Mouse (Mus musculus) naive thymus-derived CD4-positive, alpha-beta T cell, adult 2 months (primary cell): ENCODE data around the gene Gm3336.

Source experiments
- DNase-seq: peaks from one replicate; pipeline ENCODE4 v3.0.0-alpha.2; 2011; ENCODE audit warnings: low read depth

Gm3336 gene

DNA sequence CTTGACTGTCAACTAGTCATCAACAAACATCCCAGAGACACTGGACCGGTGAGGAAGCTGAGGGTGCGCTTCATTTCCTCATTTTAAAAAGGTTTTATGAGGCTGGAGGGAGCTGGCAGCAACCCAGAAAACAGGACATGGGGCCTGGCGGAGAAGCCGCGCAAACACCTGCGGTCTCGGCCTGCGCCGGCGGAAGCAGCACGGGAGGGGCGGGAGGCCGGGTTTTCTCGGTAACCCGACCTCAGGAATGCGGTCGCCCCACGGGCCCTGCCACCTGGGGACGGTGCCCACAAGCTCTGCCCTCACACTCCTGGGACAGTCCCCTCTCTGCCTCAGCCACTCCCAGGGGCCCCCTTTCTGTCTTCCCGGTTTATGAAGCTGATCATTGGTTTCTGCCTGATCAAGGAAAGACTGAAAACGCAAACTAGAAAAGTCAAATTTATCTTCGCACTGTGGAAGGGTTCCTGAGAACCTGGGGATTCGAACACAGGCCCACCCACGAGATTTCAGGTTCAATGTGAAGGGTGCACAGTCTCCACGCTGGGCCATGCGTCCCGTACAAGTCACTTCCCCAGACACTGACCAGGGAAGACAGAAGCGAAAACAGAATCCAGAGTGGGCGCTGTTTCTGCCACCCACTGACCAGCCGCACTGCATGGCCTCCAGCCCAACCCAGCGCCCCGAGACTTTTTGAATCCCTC, 22.9 kb upstream of the Gm3336 start:
- peak; percentile 75 for DNase-seq

DNA sequence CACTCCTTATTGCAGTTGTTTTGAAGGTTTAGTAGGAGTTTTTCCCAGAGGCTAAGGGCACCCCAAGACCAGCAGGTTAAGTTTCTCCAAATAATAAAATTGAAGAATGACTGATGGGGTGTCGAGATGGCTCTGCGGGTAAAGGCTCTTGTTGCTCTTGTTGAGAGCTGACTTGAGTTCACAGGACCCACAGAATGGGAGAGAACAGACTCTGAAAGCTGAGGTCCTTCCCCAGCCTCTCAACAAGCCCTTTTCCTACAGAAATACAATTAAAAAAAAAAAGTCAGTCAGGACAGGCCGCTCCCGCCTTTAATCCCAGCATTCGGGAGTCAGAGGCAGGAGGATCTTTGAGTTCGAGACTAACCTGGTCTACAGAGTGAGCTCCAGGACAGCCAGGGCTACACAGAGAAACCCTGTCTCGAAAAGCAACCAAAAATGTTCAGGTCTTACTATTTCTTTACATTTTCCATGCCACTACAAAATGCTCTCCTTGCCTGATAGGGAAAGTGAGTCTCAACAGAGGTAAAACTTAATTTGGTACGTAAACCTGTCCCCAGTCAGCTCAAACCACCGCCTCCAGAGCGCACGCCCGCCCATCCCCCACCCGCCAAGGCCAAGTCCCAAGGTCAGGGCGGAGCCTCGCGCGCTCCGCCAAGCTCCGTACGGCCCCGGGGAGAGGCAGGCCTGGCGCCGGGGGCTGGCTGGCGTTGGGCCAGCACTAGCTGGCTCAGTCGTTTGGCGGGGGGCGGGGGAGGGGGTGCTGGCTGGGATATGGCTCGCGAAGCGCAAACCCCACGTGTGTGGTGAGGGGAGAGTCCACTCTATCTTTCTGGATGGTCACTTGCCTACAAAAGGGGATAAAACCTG, 22.1 kb upstream of the Gm3336 start:
- peak; percentile 90 for DNase-seq

DNA sequence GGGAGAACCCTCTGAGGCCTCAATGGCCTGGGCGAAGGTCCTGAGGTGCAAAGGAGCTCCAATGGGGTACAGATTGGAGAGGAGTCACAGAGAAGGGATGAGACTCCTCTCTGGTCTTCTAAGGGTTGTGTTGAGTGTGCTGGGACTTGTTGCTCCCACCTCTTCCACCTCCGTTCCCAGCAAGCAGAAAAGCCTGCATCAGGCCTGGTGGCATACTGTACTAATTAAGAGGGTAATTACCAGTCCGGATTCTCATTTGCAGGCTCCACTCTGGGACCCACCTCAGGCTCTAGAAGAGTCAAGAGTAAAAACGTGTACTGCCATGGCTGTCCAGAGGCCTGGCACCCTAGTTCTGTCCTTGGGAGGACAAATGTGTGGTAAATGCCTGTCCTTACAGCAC, 21.4 kb upstream of the Gm3336 start:
- peak; percentile 52 for DNase-seq

DNA sequence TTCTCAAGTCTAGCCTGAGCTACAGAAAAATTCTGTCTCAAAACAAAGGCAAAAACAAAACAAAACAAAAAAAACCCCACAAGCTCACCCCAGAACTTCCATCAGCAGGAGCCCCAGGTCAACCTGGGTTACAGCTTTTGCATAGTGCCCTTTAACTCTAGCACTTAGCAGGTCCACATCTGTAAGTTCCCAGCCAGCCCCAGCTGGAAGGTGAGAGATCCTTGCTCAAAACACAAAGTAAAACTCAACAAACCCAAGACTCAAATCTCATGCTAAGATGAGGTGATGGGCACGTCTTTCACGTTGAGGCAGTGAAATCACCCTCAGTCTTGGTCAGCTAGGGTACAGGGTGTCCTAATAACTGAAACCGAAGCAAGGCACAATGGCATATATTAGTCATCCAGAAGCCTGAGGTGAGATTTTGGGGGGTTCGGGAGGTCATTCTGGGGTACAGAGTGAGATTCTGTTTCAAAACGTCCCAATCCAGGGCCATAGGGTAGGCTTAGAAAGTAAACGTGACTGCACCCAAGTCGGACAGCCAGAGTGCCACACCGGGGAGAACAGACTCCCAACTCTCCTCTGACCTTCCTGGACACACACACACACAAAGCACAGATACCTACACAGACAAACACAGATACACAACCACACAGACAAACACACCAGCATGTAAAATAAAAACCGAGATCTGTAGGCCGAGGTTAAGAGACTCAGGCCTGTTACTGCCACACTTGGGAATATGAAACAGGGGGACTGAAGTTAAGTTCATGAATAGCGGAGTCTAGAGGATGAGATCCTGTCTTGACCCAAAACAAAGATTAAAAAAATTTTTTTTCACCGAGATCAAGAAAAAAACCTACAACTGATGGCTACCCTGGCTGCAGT, 20.7 kb upstream of the Gm3336 start:
- peak; percentile 46 for DNase-seq

DNA sequence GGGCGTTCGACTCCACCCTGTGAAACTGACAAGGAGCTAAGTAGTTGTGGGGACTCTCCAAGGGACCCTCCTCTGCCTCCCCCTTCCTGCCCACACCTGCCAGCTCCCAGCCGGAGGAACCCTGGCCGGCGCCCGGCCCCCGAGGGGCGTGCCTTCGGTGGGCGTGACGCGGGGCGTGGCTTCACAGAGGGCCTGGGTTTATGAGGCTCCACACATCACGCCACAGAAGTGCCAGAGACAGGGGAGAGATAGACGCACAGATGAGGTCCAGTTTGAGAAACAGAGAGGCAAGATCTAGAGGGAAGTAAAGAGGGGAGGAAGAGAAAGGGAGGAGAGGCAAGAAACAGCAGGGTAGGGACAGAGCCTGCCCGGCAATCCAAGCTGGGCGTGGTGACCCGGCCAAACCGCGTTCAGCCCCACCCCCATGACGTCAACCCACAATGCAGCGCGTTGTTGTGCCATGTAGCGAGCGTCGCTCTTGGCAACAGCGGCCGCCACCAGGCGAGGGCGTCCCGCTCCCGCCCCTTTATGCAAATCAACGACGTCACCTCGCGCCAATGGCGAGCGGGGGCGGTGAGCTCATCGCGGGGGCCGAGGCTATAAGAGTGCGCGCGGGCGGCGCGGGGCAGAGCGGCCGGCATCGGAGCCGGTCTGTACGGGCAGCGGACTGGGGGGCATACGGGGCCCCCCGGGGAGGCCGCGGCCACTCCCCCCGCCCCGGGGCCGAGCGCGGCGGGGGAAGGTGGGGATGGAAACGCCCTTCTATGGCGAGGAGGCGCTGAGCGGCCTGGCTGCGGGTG, 19.8 kb upstream of the Gm3336 start, which contains the start of gene Jund:
Jund (plus strand) TSS at position 640 of the 800 bp plus-strand sequence.
- DNase-seq, result peak; percentile 100

DNA sequence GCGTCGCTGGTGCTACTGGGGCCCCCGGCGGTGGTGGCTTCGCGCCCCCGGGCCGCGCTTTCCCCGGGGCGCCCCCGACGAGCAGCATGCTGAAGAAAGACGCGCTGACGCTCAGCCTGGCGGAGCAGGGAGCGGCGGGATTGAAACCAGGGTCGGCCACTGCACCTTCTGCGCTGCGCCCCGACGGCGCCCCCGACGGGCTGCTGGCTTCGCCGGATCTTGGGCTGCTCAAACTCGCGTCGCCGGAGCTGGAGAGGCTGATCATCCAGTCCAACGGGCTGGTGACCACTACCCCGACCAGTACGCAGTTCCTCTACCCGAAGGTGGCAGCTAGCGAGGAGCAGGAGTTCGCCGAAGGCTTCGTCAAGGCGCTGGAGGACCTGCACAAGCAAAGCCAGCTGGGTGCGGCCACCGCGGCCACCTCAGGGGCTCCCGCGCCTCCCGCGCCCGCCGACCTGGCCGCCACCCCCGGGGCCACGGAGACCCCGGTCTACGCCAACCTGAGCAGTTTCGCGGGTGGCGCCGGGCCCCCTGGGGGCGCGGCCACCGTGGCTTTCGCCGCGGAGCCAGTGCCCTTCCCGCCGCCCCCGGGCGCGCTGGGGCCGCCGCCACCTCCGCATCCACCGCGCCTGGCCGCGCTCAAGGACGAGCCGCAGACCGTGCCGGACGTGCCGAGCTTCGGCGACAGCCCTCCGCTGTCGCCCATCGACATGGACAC, 19.1 kb upstream of the Gm3336 start:
- no peak for DNase-seq

DNA sequence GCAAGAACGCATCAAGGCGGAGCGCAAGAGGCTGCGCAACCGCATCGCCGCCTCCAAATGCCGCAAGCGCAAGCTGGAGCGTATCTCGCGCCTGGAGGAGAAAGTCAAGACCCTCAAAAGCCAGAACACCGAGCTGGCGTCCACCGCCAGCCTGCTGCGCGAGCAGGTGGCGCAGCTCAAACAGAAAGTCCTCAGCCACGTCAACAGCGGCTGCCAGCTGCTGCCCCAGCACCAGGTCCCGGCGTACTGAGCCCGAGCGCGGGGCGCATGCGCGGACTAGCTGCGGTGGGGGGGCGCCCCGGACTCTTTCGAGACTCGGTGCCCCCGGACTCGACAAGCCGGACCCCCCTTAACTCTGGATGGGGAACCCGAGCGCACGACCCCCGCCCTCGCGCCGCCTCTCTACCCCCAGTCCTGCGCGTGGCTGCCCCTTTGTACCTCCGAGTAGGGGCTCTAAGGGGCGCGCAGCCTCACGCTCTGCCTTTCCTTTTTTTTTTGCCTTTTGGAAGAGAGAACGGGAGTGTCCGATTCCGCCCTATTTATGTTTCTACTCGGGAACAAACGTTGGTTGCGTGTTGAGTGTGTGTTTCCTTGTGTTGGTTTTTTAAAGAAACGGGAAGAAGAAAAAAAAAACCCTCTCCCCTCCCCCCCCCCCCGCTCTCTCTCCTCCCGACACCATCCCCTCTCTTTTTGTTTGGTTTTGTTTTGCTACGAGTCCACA, 18.3 kb upstream of the Gm3336 start:
- peak; percentile 85 for DNase-seq

DNA sequence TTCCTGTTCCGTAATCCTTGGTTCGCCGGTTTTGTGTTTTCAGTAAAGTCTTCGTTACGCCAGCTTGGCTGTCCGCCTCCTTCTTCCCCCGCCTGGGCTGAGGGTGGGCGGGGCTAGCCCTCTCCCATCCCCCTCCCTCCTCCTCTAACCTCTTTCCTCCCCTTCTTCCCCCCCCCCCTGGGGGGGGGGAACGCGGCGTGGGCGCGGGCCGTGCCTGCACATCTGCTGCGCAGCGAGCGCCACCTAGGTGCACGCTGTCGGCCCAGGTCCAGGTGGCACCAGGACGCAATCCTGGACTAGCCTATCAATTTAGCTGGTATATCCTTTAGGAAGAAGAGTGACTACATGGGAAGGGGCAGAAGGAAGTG, 17.8 kb upstream of the Gm3336 start:
- peak; percentile 95 for DNase-seq

DNA sequence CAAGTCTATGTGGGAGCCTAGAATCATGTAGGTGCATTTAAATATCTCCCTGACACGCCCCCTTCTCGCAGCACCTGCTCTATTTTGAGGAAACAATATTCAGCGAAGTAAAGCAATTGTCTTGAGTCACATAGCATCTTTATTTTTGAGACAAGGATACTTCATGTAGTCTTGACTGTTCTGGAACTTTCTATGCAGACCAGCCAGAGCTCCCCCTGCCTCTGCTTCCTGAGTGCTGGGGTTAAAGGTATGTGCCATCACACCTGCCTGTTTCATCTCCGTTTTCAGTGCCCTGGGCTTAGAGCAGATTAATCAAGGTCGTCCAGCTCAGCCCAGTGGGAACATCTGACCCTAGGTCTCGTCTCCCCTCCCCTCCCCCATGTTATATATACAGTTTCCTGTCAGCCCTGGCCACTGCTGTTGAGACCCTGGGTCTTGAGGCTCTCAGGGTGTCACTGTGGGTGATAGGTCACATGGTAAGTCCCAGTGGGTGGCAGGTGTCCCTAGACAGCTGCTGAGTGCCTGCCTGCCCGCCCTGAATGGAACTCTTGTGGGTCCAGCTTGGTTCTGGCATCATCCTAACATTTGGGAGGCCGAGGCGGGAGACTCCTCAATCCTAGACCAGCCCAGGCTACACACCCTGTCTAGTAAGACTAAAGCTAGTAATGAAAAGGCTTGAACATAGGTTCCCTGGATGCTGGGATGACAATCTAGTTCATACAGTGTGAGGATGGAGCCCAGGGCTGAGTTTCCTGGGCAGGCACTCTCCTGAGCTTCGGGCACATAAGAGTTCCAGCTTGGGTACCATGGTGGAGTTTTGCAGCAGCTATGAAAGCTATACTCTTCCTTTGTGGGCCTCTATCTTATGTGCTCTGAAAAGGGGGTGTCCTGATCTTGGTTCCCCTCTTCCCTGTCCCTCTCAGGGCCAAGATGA, 17.0 kb upstream of the Gm3336 start:
- no peak for DNase-seq

DNA sequence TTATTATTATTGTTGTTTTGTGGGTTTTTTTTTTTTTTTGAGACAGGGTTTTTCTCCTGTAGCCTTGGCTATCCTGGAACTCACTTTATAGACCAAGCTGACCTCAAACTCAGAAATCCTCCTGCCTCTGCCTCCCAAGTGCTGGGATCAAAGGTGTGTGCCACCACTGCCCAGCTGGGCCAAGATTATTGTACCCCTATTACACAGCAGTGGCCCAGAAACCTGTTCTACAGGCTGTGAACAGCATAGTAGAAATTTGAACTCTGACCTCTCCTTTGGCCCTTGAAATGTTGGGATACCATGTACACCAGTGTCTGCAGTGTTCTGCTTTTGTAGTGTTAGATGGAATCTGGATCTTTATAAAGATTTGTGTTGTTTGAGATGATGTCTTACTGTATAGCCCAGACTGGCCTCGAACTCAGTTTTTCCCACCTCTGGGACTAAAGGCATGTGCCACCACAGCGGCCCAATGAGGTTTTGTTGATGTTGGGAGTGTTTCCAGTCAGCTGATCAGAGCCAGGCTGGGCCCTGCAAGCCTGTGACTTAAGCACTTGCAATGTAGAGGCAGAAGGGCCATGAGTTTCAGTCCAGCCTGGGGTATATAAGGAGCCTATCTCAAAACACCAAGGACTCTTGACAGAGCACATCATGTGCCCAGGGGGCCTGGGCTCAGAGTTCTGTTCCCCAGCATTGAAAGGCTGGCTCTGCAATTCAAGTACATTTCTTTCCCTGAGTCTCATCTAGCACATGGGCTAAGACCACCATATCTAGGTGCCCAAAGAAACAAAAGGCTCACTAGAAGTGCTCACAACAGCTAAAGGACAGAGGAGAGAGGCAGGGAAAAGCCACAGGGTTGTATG, 16.1 kb upstream of the Gm3336 start:
- DNase-seq, result peak; percentile 64

DNA sequence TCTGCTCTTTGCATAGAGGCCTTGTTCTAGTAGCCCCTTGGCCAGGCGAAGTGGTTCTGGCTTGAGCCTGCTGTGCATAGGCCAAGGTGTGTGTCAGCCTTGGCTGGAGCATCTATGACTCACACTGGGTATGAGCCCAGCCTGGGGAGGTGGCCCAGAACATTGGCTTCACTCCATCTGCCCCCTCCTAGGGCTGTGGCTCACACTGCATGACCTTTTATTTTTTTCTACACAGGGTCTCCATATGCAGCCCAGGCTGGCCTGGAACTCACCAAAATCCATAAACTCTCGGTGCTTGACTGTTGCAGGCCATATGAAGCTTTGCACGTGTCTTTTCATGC, 15.5 kb upstream of the Gm3336 start:
- no peak for DNase-seq

DNA sequence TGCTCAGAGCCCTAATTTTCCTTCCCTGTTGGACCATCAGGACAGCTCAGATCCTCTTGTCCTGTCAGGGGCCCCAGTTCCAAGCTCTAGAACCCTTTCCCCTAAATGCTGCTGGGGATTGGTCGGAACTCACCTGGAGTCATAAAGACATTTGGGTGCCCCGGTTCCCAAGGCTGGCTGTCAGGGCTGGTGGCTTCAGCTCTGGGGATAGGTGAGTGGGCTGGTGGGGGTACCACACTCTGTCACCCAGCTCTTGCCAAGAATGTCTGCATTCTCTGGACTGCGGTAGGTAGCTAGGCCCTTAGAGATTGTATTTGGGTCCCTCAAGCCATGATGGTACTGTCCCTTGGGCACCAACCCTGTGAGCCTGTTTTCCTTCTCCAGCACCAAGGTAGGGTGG, 15.1 kb upstream of the Gm3336 start, which contains the start of gene Iqcn:
Iqcn (plus strand) TSS at position 171 of the 400 bp plus-strand sequence.
- DNase-seq, result no peak

DNA sequence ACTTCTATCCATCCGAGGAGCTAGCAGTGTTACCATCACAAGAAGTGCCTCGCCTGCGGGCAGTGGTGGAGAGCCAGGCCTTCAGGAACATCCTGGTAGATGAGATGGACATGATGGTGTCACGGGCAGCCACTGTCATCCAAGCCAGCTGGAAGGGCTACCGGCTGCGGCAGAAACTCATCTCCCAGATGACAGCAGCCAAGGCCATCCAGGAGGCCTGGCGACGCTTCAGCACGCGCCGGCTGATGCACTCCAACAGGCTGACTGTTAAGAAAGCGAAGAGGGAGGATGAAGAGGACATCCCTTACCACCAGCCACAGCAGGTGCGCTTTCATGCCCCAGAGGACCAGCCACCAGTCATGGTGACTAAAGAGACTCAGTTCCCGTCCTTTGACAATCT, 10.1 kb upstream of the Gm3336 start:
- DNase-seq, result no peak

DNA sequence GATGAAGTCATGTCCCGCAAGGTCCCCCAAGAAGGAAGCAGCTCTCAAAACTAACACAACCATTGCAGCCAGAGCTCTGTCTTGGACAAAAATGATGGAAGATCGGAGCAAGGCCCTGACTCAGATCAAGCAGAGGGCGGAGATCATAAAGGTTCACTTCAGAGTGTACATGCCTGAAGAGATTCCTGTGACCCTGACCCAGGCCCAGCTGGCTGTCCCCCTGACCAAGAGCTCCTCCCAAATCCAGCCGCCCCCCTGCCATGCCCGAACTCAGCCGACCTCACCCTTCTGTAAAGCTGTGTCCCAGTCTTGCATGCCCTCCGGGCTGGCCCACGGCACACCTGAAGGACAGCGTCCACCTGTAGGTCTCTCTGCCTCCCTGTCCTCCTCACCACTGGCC, 8.5 kb upstream of the Gm3336 start:
- no peak for DNase-seq

DNA sequence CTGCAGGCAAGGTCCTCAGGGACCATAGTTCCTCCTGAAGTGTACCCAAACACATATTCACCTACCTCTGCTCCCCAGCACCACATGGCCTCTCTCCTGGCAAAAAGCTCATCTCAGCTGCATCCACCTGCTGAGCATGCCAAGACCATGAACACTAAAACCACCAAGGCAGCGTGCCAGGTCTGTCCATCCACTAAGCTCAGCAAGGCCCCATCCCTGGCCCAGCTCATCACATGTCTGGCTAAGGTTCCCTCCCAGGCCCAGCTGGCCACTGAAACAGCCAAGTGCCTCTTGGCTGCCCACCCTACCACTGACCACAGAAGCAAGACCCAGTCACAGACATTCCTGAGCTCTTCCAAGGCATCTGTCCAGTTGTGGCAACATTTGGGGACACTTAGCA, 8.0 kb upstream of the Gm3336 start:
- DNase-seq, result no peak

DNA sequence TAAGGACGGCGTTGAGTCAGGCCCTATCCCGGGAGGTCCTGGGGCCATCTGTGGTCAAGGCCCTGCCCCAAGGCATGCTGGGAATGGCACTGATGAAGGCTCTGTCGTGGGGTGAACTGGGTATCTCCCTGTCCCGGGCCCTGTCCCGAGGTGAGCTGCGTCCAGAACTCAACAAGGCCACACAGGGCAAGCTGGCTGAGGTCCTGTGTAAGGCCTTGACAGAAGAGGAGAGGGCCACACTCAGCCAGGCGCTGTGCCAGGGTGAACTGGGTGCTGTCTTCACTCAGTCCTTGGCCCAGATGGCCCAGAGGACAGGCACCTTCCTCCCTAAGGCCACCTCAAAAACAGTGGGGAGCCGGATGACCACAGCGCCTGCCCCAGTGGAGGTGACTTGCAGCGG, 7.3 kb upstream of the Gm3336 start:
- DNase-seq, result no peak

DNA sequence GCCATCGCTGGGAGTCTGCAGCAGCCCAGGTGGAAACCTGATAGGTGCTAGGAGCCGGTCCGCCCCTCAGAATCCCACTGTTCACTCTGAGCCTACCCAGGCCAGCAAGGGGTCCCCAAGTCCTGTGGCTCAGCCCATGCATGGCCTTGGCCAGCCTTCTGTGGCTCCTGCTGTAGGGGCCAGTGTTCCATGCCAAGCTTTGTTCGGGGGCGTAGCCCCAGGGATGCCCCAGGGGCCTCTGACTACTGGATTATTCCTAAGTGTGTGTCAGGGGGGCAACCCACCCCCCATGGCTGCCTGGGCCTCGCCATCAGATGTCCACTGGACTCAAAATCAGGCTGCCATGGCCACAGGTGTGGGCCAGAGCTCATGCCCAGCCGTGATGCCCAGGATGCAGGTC, 4.4 kb upstream of the Gm3336 start:
- no peak for DNase-seq

DNA sequence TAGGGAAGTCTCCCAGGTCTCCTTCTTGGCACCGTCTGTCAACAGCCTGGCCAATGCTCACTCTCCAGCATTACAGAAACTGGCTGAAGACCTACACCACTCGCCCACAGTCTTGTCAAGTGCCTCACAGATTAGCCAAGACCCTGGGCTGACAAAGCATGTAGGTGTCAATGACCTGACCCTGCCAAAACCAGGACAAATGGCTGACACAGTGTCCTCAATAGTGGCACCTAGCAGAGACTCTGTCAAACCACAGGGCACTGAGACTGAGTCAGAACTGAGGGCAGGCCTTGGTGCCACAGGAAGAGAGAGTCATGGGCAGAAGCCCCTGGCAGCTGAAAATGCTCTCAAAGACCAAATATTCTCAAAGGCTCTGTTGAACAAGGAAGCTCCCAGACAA, 3.3 kb upstream of the Gm3336 start:
- DNase-seq, result no peak
